Mouse (Mus musculus) embryonic fibroblast, embryonic 13.5 days (primary cell): ENCODE measurements around the gene Tesk1. TPM values are rescaled to one million over a fixed set of nuclear protein-coding genes. Genes with fewer than 3 reads are reported as not detected.
"Not testable (repeated sequence)": the region's sequence is repeated elsewhere in the genome, so short reads cannot be mapped to it uniquely, and the experiment has no call there.

Source experiments
- H3K27ac ChIP-seq: 2 replicates; pipeline ENCODE4 v1.5.1; 2012; ENCODE audit warnings: low read length, control low read depth, inconsistent platforms; ENCODE audit not compliant: insufficient read depth
- H3K4me1 ChIP-seq: 2 replicates; pipeline ENCODE4 v1.6.1; 2011; ENCODE audit warnings: low read length; ENCODE audit not compliant: control insufficient read depth, insufficient read depth
- H3K4me3 ChIP-seq: 2 replicates; pipeline ENCODE4 v1.5.1; 2011; ENCODE audit warnings: mild to moderate bottlenecking, control low read depth, low read length; ENCODE audit not compliant: insufficient read depth
- CTCF ChIP-seq: IDR thresholded peaks from 2 replicates; pipeline ENCODE4 v1.5.1; 2011; ENCODE audit warnings: mild to moderate bottlenecking, control low read depth, low read length, moderate library complexity, borderline replicate concordance; ENCODE audit not compliant: insufficient read depth
- POLR2A ChIP-seq: IDR thresholded peaks from 2 replicates; pipeline ENCODE4 v1.6.1; 2011; ENCODE audit warnings: low read depth, mild to moderate bottlenecking, control low read depth, low read length, moderate library complexity
- polyA plus RNA-seq: library from polyadenylated mRNA; stranded (reverse); fragments of >200 nt; gene quantifications from 2 replicates; pipeline ENCODE4 v1.2.4, GENCODE M21; 2011; ENCODE audit warnings: low read depth; ENCODE audit not compliant: missing spikeins, insufficient read length

Tesk1 gene
- polyA plus RNA-seq, 1 experiment: 33.4 TPM

- H3K27ac ChIP-seq: no peak overlapping the region
- TF ChIP-seq CTCF: no peak
- H3K4me3 ChIP-seq: no peak overlapping the region
- no peaks in the 10 kb centered on the region for H3K4me1 ChIP-seq
Measured at GRCm38 (mm10) chr4:43473636-43474035, 31.9 kb downstream of the Tesk1 start.

- H3K4me1 ChIP-seq: no peaks in the 10 kb centered on the region
- no peak overlapping the region for H3K4me3 ChIP-seq
- no peak for TF ChIP-seq CTCF
- no peak for TF ChIP-seq POLR2A
- H3K27ac ChIP-seq: no peak overlapping the region
Measured at GRCm38 (mm10) chr4:43476604-43477003, 34.9 kb downstream of the Tesk1 start.

- TF ChIP-seq CTCF (peak; percentile 32; the same call in 1 of the 2 replicates), POLR2A (peak; percentile 40)
- Histone ChIP-seq H3K27ac (no peak overlapping the region), H3K4me1 (no peaks in the 10 kb centered on the region), H3K4me3 (no peak overlapping the region)
Measured at GRCm38 (mm10) chr4:43477857-43478533, 36.3 kb downstream of the Tesk1 start.

GRCm38 (mm10) chr4:43478534-43478858 lies 36.8 kb downstream of the Tesk1 start:
- TF ChIP-seq CTCF: no peak
- no peak for TF ChIP-seq POLR2A
- Histone ChIP-seq H3K4me3 (no peak overlapping the region), H3K4me1 (no peaks in the 10 kb centered on the region), H3K27ac (no peak overlapping the region)

GRCm38 (mm10) chr4:43478906-43479832 lies 37.4 kb downstream of the Tesk1 start:
- TF ChIP-seq POLR2A (no peak), CTCF (no peak)
- Histone ChIP-seq H3K27ac (no peak overlapping the region), H3K4me1 (no peaks in the 10 kb centered on the region), H3K4me3 (no peak overlapping the region)

GRCm38 (mm10) chr4:43480985-43481384 lies 39.2 kb downstream of the Tesk1 start:
- TF ChIP-seq POLR2A: no peak
- no peak for TF ChIP-seq CTCF
- Histone ChIP-seq H3K27ac (no peak overlapping the region), H3K4me1 (no peaks in the 10 kb centered on the region), H3K4me3 (no peak overlapping the region)

GRCm38 (mm10) chr4:43481894-43482456 lies 40.2 kb downstream of the Tesk1 start:
- H3K4me3 ChIP-seq: no peak overlapping the region
- H3K4me1 ChIP-seq: no peaks in the 10 kb centered on the region
- no peak overlapping the region for H3K27ac ChIP-seq
- TF ChIP-seq CTCF (no peak), POLR2A (no peak)

- H3K4me3 ChIP-seq: no peak overlapping the region
- TF ChIP-seq POLR2A (no peak), CTCF (no peak)
- no peaks in the 10 kb centered on the region for H3K4me1 ChIP-seq
- H3K27ac ChIP-seq: no peak overlapping the region
Measured at GRCm38 (mm10) chr4:43482591-43482990, 40.9 kb downstream of the Tesk1 start.

- H3K27ac ChIP-seq: no peak within 1 kb of the TSS
- H3K4me3 ChIP-seq: no peak within 1 kb of the TSS
- TF ChIP-seq POLR2A: no peak
- TF ChIP-seq CTCF: no peak
- H3K4me1 ChIP-seq: no peaks in the 10 kb centered on the region
Measured at GRCm38 (mm10) chr4:43483535-43484091, 41.9 kb downstream of the Tesk1 start, which contains the start of gene Sit1. Gene Sit1 (minus strand): TSS chr4:43483734.

- not testable (repeated sequence) for H3K4me3 ChIP-seq, H3K27ac ChIP-seq, H3K4me1 ChIP-seq
Measured at GRCm38 (mm10) chr4:43485666-43486065, 43.9 kb downstream of the Tesk1 start.
